14 mouse cellular contexts compared by ENCODE assay signal in the genomic region with DNA sequence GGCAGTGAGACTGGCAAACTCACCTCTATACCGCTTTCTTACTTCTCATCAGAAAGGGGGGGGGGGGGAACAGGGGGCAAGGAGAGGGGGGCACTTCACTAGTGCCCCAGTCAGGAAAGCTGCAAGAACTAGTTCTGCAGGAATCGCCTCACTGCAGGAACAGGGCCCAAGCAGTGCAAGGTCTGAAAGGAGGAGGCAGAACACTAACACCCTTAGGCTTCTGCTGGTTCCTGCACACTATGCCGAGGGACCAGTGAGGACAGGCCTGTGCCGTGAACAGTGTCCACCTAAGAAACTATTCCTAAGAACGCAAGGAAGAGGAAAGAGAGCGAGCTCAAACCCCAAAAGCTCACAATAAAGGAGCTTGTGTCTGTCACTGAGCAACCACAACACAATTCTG.
"Had no signal": no experiment of that assay in that cellular context is flagged by ENCODE, and none has a peak within 500 bp of the region (broad histone marks: within the 10 kb centered on the region; RNA-seq: fewer than 3 reads in every experiment).

No protein-coding gene starts in this region.

- H3K27me3 ChIP-seq: limb, embryonic 13.5 days; liver, embryonic 15.5 days; megakaryocyte, embryonic 14.5 days; midbrain, embryonic 15.5 days; neural tube, embryonic 12.5 days had no signal

- H3K4me1 ChIP-seq: megakaryocyte, embryonic 14.5 days had no signal

- ATAC-seq: hindbrain, embryonic 16.5 days; inflammation-experienced regulatory T-cells, adult 6 months; midbrain, embryonic 15.5 days had no signal

- H3K36me3 ChIP-seq: liver, embryonic 15.5 days; midbrain, embryonic 15.5 days; neural tube, embryonic 12.5 days had no signal

- DNase-seq: left cerebral cortex, postnatal 4 days; lung, embryonic 14.5 days; lung, postnatal 4 days; thymus, postnatal 4 days had no signal

- H3K4me2 ChIP-seq: limb, embryonic 13.5 days; lung, embryonic 14.5 days; midbrain, embryonic 11.5 days; midbrain, embryonic 15.5 days; neural tube, embryonic 12.5 days had no signal

- H3K9me3 ChIP-seq: liver, embryonic 15.5 days; midbrain, embryonic 15.5 days had no signal

- H3K4me3 ChIP-seq: layer of hippocampus, adult 2 months; limb, embryonic 13.5 days; liver, embryonic 15.5 days; megakaryocyte, embryonic 14.5 days; midbrain, embryonic 15.5 days; neural tube, embryonic 12.5 days had no signal

- H3K9ac ChIP-seq: limb, embryonic 13.5 days; liver, embryonic 15.5 days; lung, embryonic 14.5 days; midbrain, embryonic 15.5 days; neural tube, embryonic 12.5 days had no signal

- H3K27ac ChIP-seq: layer of hippocampus, adult 2 months; limb, embryonic 13.5 days; liver, embryonic 15.5 days; midbrain, embryonic 15.5 days; neural tube, embryonic 12.5 days; stomach, postnatal 0 days had no signal
